Mouse (Mus musculus) ES-E14 (cell line): ENCODE measurements around the gene Gadl1.

Source experiments
- CHD2 ChIP-seq: IDR thresholded peaks from 2 replicates; pipeline ENCODE4 v1.6.1; 2014; ENCODE audit warnings: mild to moderate bottlenecking, low read depth, low read length, inconsistent platforms
- HCFC1 ChIP-seq: IDR thresholded peaks from 2 replicates; pipeline ENCODE4 v1.6.1; 2012; ENCODE audit warnings: low read length, inconsistent platforms, borderline replicate concordance; ENCODE audit not compliant: insufficient read depth
- MAFK ChIP-seq: IDR thresholded peaks from 2 replicates; pipeline ENCODE4 v1.6.1; 2014; ENCODE audit warnings: mild to moderate bottlenecking, low read depth, low read length, inconsistent platforms; ENCODE audit not compliant: insufficient read depth
- ZC3H11A ChIP-seq: IDR thresholded peaks from 2 replicates; pipeline ENCODE4 v1.6.1; 2012; ENCODE audit warnings: low read depth, mild to moderate bottlenecking, inconsistent platforms, low read length, borderline replicate concordance
- ZNF384 ChIP-seq: IDR thresholded peaks from 2 replicates; pipeline ENCODE4 v1.6.1; 2012; ENCODE audit warnings: low read depth, low read length, inconsistent platforms

GRCm38 (mm10) chr9:116060691-116061090, 151.4 kb downstream of the Gadl1 start:
- TF ChIP-seq CHD2 (no peak), HCFC1 (no peak), MAFK (no peak), ZNF384 (no peak), ZC3H11A (0 out of 2 replicates have a peak, but pooled peaks have one; percentile 4)
